In genomic region chr3:144535056-144535455, GRCm38 (mm10) we compare ENCODE assay signal across 12 mouse cellular contexts.
"Had no signal": no experiment of that assay in that cellular context is flagged by ENCODE, and none has a peak within 500 bp of the region (broad histone marks: within the 10 kb centered on the region; RNA-seq: fewer than 3 reads in every experiment).

No protein-coding gene starts in this region.

- DNase-seq: retina, postnatal 1 day; right cerebral cortex, adult 18-20 months; right cerebral cortex, postnatal 14 days; right cerebral cortex, postnatal 25 days; right cerebral cortex, postnatal 4 days; spleen, adult 18-20 months; thymus, adult 18-20 months; thymus, adult 2 months; thymus, postnatal 14 days; thymus, postnatal 25 days; thymus, postnatal 36 days; thymus, postnatal 4 days had no signal
